Mouse (Mus musculus) urinary bladder, postnatal 4 days (tissue): ENCODE data around the gene Apbb1ip.

ENCODE experiments used
- DNase-seq, 2 experiments: peaks; one replicate each; pipeline ENCODE4 v3.0.0; 2021 to 2022; ENCODE audit warnings: low spot score in 2 of 2

Apbb1ip gene

GRCm38 (mm10) chr2:22773549-22774180, at the start of gene Apbb1ip:
Gene Apbb1ip, plus strand, starts transcription at chr2:22774094.
- no peak for DNase-seq

- no peak for DNase-seq
Measured at GRCm38 (mm10) chr2:22727113-22727512, 46.8 kb upstream of the Apbb1ip start.

- no peak for DNase-seq
Measured at GRCm38 (mm10) chr2:22736134-22736533, 37.8 kb upstream of the Apbb1ip start.

GRCm38 (mm10) chr2:22739369-22739768, 34.5 kb upstream of the Apbb1ip start:
- no peak for DNase-seq

GRCm38 (mm10) chr2:22740441-22740840, 33.5 kb upstream of the Apbb1ip start:
- DNase-seq = no peak

GRCm38 (mm10) chr2:22741222-22741621, 32.7 kb upstream of the Apbb1ip start:
- DNase-seq = no peak

GRCm38 (mm10) chr2:22744121-22744761, 29.7 kb upstream of the Apbb1ip start:
- no peak for DNase-seq

- no peak for DNase-seq
Measured at GRCm38 (mm10) chr2:22744876-22745275, 29.0 kb upstream of the Apbb1ip start.

GRCm38 (mm10) chr2:22746785-22747184, 27.1 kb upstream of the Apbb1ip start:
- DNase-seq = no peak

GRCm38 (mm10) chr2:22747941-22748340, 26.0 kb upstream of the Apbb1ip start:
- no peak for DNase-seq

- DNase-seq = no peak
Measured at GRCm38 (mm10) chr2:22749761-22750160, 24.1 kb upstream of the Apbb1ip start.

GRCm38 (mm10) chr2:22752492-22752891, 21.4 kb upstream of the Apbb1ip start:
- no peak for DNase-seq

- no peak for DNase-seq
Measured at GRCm38 (mm10) chr2:22753461-22754075, 20.3 kb upstream of the Apbb1ip start.

- no peak for DNase-seq
Measured at GRCm38 (mm10) chr2:22754222-22754824, 19.6 kb upstream of the Apbb1ip start.

- no peak for DNase-seq
Measured at GRCm38 (mm10) chr2:22755561-22755960, 18.3 kb upstream of the Apbb1ip start.

GRCm38 (mm10) chr2:22758310-22758972, 15.5 kb upstream of the Apbb1ip start:
- peak in 1 of 2 experiments; percentile 69 for DNase-seq

- no peak for DNase-seq
Measured at GRCm38 (mm10) chr2:22760452-22760851, 13.4 kb upstream of the Apbb1ip start.

GRCm38 (mm10) chr2:22761103-22761521, 12.8 kb upstream of the Apbb1ip start:
- DNase-seq = no peak

GRCm38 (mm10) chr2:22764774-22765387, 9.0 kb upstream of the Apbb1ip start:
- no peak for DNase-seq

- DNase-seq = no peak
Measured at GRCm38 (mm10) chr2:22771311-22771710, 2.6 kb upstream of the Apbb1ip start.

- peak; percentile 63 to 76 for DNase-seq
Measured at GRCm38 (mm10) chr2:22774181-22774751, 372 bp downstream of the Apbb1ip start.
